Mouse (Mus musculus) erythroblast, embryonic 14.5 days (primary cell): ENCODE results near the gene Emsy. TPM values are rescaled to one million over a fixed set of nuclear protein-coding genes. Genes with fewer than 3 reads are reported as not detected.

Experiments
- H3K27me3 ChIP-seq: 2 replicates; pipeline ENCODE4 v1.6.1; 2012; ENCODE audit warnings: inconsistent platforms; ENCODE audit not compliant: control insufficient read depth
- H3K36me3 ChIP-seq: 2 replicates; pipeline ENCODE4 v1.6.1; 2012; ENCODE audit warnings: mild to moderate bottlenecking, inconsistent platforms; ENCODE audit not compliant: control insufficient read depth
- H3K4me1 ChIP-seq: 2 replicates; pipeline ENCODE4 v1.6.1; 2012; ENCODE audit warnings: inconsistent platforms; ENCODE audit not compliant: control insufficient read depth
- H3K4me3 ChIP-seq: replicated peaks from 2 replicates; pipeline ENCODE3; 2012; ENCODE audit warnings: moderate library complexity, mild to moderate bottlenecking, inconsistent platforms
- H3K9me3 ChIP-seq: 2 replicates; pipeline ENCODE4 v1.6.1; 2012; ENCODE audit warnings: low read length, inconsistent platforms, mixed read lengths; ENCODE audit not compliant: control insufficient read depth
- GATA1 ChIP-seq: IDR thresholded peaks from 2 replicates; pipeline ENCODE4 v1.6.1; 2012; ENCODE audit warnings: low read length, inconsistent platforms, mixed read lengths
- TAL1 ChIP-seq: IDR thresholded peaks from 3 replicates; pipeline ENCODE4 v1.6.1; 2012; ENCODE audit warnings: low read length, inconsistent platforms, mixed read lengths
- polyA plus RNA-seq: library from polyadenylated mRNA; stranded (reverse); fragments of >175 nt; gene quantifications from 2 replicates; pipeline ENCODE4 v1.2.3, GENCODE M21; 2012

Gene Emsy
- polyA plus RNA-seq, 1 experiment, result 0.29 TPM

DNA sequence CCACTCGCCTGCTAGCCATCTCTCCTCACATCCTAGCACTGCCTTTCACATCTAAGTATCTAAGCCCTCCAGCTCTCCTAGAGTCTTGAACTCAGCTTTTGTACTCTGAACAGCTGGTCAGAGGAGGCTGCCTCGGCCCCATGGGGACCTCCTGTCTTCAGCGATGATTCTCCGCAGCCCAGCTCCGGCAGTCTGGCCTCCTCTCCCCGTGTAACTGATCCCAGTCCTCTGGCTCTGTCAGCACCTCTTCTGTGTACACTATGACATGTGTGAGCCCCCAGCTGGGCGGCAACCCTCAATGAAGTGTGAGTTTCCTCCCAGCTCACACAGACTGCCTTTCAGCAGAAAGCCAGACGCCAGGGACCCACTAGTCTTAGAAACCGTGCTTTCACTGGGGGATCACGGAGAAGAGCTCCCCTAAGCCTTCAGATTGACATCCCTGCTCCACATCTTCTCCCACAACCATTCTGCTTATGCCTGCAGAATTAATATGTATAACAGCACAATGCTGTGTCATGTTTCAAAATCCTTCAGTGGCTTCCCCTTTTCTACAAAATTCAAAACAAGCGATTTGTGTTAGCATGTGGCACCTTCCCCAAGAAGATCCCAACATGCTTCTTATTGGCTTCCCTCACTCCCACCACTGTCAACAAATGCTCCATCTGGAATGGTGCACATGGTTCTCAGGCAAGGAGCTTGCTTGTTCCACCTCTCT is 15.8 kb upstream of the Emsy start:
- H3K9me3 ChIP-seq, result no peaks in the 10 kb centered on the region
- no peak overlapping the region for H3K4me3 ChIP-seq
- H3K4me1 ChIP-seq, result peaks cover 2% of the 10 kb centered on the region; the same call in 1 of the 2 replicates
- no peaks in the 10 kb centered on the region for H3K36me3 ChIP-seq
- no peaks in the 10 kb centered on the region for H3K27me3 ChIP-seq
- TF ChIP-seq GATA1, result no peak
- TF ChIP-seq TAL1, result no peak

- no peaks in the 10 kb centered on the region for H3K9me3 ChIP-seq
- peaks cover 2% of the 10 kb centered on the region; the same call in 1 of the 2 replicates for H3K4me1 ChIP-seq
- TF ChIP-seq GATA1, result no peak
- TF ChIP-seq TAL1, result no peak
- H3K4me3 ChIP-seq, result no peak overlapping the region
- no peaks in the 10 kb centered on the region for H3K36me3 ChIP-seq
- H3K27me3 ChIP-seq, result no peaks in the 10 kb centered on the region
Observed at GRCm38 (mm10) chr7:98671416-98671815, 14.8 kb upstream of the Emsy start.

GRCm38 (mm10) chr7:98670831-98671230 is 14.2 kb upstream of the Emsy start:
- Histone ChIP-seq H3K4me3 (no peak overlapping the region), H3K36me3 (no peaks in the 10 kb centered on the region), H3K9me3 (no peaks in the 10 kb centered on the region), H3K27me3 (no peaks in the 10 kb centered on the region), H3K4me1 (peaks cover 2% of the 10 kb centered on the region; the same call in 1 of the 2 replicates)
- TF ChIP-seq TAL1, result no peak
- TF ChIP-seq GATA1, result no peak

- no peak overlapping the region for H3K4me3 ChIP-seq
- H3K27me3 ChIP-seq, result no peaks in the 10 kb centered on the region
- H3K9me3 ChIP-seq, result no peaks in the 10 kb centered on the region
- no peak for TF ChIP-seq TAL1
- TF ChIP-seq GATA1, result no peak
- no peaks in the 10 kb centered on the region for H3K36me3 ChIP-seq
- H3K4me1 ChIP-seq, result no peaks in the 10 kb centered on the region
Observed at GRCm38 (mm10) chr7:98667956-98668746, 11.6 kb upstream of the Emsy start.

GRCm38 (mm10) chr7:98665726-98666125 is 9.1 kb upstream of the Emsy start:
- TF ChIP-seq TAL1, result no peak
- no peak for TF ChIP-seq GATA1

DNA sequence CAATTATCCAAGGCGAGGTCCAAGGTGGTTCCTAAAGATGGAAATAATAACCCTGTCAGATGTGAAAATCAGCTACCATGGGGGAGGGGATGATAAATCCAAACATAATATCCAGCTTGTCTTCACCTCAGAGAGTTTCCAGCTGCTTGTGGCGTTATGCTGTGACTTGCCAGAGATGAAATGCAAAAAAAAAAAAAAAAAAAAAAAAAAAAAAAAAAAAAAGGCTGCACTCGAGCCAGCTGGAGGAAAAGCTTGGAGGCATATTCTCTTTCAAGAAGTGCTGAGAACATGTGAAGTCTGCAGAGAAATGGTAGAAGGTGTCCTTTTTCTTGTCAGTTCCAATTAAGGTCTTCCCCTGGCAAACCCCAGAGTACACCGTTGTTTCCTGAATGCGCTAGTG is 8.6 kb upstream of the Emsy start:
- Histone ChIP-seq H3K36me3 (no peaks in the 10 kb centered on the region; the same call in 1 of the 2 replicates), H3K4me1 (no peaks in the 10 kb centered on the region)
- TF ChIP-seq GATA1 (no peak), TAL1 (no peak)

More at GRCm38 (mm10) chr7:98665726-98666125, 9.1 kb upstream of the Emsy start:
- Histone ChIP-seq H3K36me3 (no peaks in the 10 kb centered on the region; the same call in 1 of the 2 replicates), H3K4me3 (no peak overlapping the region), H3K4me1 (no peaks in the 10 kb centered on the region), H3K27me3 (no peaks in the 10 kb centered on the region), H3K9me3 (no peaks in the 10 kb centered on the region)

GRCm38 (mm10) chr7:98655681-98656530 is 677 bp downstream of the Emsy start:
- H3K36me3 ChIP-seq, result peaks cover 45% of the 10 kb centered on the region
- peak overlapping the region; percentile 100 for H3K4me3 ChIP-seq
- TF ChIP-seq GATA1, result no peak
- no peak for TF ChIP-seq TAL1

More for the DNA sequence above, 8.6 kb upstream of the Emsy start:
- Histone ChIP-seq H3K4me3 (no peak overlapping the region), H3K9me3 (no peaks in the 10 kb centered on the region), H3K27me3 (no peaks in the 10 kb centered on the region)

GRCm38 (mm10) chr7:98651651-98652050 is 4.9 kb downstream of the Emsy start:
- Histone ChIP-seq H3K4me1 (peaks cover 25% of the 10 kb centered on the region), H3K4me3 (no peak overlapping the region), H3K9me3 (no peaks in the 10 kb centered on the region), H3K27me3 (no peaks in the 10 kb centered on the region), H3K36me3 (peaks cover 78% of the 10 kb centered on the region)
- TF ChIP-seq GATA1 (no peak), TAL1 (no peak)

More at GRCm38 (mm10) chr7:98655681-98656530, 677 bp downstream of the Emsy start:
- H3K4me1 ChIP-seq, result peaks cover 30% of the 10 kb centered on the region
- H3K9me3 ChIP-seq, result no peaks in the 10 kb centered on the region
- H3K27me3 ChIP-seq, result no peaks in the 10 kb centered on the region
